Mouse (Mus musculus) layer of hippocampus, adult 2 months (tissue): ENCODE measurements around the gene Bcat2. TPM values are rescaled to one million over a fixed set of nuclear protein-coding genes. Genes with fewer than 3 reads are reported as not detected.

ENCODE experiments used
- DNase-seq, 2 experiments: peaks; one replicate each; pipeline ENCODE4 v3.0.0; 2022; ENCODE audit warnings: low spot score in 2 of 2
- H3K27ac ChIP-seq: fragments of 200-600 bp; 2 replicates; pipeline ENCODE4 v1.8.1; 2022
- H3K4me3 ChIP-seq: fragments of 200-600 bp; 2 replicates; pipeline ENCODE4 v1.8.1; 2022; ENCODE audit warnings: mild to moderate bottlenecking
- CTCF ChIP-seq: fragments of 200-600 bp; conservative IDR thresholded peaks from 2 replicates; pipeline ENCODE4 v1.8.1; 2022; ENCODE audit warnings: antibody characterized with exemption, mild to moderate bottlenecking, moderate library complexity
- total RNA-seq, 2 experiments: library from RNA; stranded (reverse); gene quantifications; 2 replicates each; pipeline ENCODE4 v1.2.3; 2021

Bcat2 gene
- total RNA-seq, 2 experiments from 2014 or later, result 20.6 to 28.2 TPM

GRCm38 (mm10) chr7:45628364-45629294 lies 58.7 kb downstream of the Bcat2 start:
- peak; percentile 70 to 79 for DNase-seq
- TF ChIP-seq CTCF, result peak; percentile 91
- H3K27ac ChIP-seq, result peak overlapping the region; percentile 87
- peak overlapping the region; percentile 64 for H3K4me3 ChIP-seq

DNA sequence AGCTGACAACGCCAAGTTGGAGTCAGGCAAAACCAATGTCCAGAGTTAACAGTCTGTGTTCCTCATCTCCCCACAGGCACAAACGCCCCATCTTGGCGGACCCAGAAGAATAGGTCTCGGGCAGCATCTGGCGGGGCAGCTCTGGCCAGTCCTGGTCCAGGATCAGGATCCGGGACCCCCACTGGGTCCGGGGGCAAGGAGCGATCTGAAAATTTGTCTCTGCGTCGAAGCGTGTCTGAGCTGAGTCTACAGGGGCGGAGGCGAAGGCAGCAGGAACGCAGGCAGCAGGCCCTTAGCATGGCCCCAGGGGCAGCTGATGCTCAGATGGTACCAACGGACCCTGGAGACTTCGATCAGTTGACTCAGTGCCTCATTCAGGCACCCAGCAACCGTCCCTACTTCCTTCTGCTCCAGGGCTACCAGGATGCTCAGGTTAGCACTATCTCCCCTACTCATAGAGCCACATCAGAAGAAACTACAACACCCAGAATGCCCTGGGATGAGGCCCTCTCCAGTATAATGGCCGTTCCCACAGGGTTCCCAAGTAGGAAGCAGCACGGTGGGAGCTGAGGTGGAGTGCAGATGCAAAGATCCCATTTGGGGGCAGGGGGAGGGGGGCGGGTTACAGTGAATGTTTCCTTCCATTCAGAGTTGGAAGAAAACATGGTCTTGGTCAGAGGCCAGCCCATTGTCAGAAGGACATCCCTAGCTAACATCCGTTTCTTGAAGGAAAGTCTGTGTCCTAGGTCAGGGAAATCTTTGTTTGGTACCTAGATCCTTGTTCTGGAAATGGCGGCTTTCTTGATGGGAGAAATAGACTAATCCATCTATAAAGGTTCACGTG lies 60.3 kb downstream of the Bcat2 start:
- DNase-seq, result no peak
- Histone ChIP-seq H3K4me3 (no peak overlapping the region), H3K27ac (no peak overlapping the region)
- TF ChIP-seq CTCF, result no peak

- Histone ChIP-seq H3K4me3 (peak overlapping the region; percentile 36), H3K27ac (peak overlapping the region; percentile 43; the same call in 1 of the 2 replicates)
- peak; percentile 66 for TF ChIP-seq CTCF
- DNase-seq, result no peak
These were observed 62.5 kb downstream of the Bcat2 start for GRCm38 (mm10) chr7:45632499-45632898.

DNA sequence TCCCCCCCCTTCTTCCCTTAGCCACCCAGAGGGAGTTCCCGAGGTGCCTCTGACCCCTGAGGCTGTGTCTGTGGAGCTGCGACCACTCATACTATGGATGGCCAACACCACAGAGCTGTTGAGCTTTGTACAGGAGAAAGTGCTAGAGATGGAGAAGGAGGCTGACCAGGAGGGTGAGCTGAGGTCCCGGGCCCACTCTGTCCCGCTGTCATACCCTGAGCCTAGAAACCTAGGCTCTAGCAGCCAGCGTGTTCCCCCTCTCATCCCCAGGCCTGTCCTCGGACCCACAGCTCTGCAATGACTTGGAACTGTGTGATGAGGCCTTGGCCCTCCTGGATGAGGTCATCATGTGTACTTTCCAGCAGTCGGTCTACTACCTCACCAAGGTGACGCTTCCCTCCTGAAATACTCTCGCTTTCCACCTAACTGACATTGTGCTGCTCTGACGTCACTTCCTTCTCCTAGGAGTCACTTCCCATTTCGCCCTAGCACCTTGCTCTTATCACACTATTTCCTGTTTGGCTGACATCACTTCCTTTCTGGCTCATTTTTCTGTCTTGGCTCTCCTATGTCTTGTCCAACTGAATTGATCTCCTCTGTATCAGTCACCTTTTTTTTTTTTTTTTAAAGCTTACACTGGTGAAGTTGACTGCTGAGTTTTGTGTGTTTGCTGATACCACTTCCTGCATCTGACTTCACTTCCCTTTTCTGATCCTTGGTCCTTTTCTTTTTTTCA lies 65.2 kb downstream of the Bcat2 start:
- DNase-seq, result no peak
- no peak overlapping the region for H3K27ac ChIP-seq
- no peak overlapping the region for H3K4me3 ChIP-seq
- TF ChIP-seq CTCF, result no peak

- TF ChIP-seq CTCF, result no peak
- no peak for DNase-seq
- 0 out of 2 replicates have a peak overlapping the region, but pooled peaks have one; percentile 18 for H3K27ac ChIP-seq
- H3K4me3 ChIP-seq, result no peak overlapping the region
These were observed 66.0 kb downstream of the Bcat2 start for GRCm38 (mm10) chr7:45635711-45636688.

- no peak for TF ChIP-seq CTCF
- Histone ChIP-seq H3K4me3 (peak overlapping the region; percentile 45; the same call in 1 of the 2 replicates), H3K27ac (no peak overlapping the region)
- DNase-seq, result no peak
These were observed 67.8 kb downstream of the Bcat2 start for GRCm38 (mm10) chr7:45637710-45638109.

DNA sequence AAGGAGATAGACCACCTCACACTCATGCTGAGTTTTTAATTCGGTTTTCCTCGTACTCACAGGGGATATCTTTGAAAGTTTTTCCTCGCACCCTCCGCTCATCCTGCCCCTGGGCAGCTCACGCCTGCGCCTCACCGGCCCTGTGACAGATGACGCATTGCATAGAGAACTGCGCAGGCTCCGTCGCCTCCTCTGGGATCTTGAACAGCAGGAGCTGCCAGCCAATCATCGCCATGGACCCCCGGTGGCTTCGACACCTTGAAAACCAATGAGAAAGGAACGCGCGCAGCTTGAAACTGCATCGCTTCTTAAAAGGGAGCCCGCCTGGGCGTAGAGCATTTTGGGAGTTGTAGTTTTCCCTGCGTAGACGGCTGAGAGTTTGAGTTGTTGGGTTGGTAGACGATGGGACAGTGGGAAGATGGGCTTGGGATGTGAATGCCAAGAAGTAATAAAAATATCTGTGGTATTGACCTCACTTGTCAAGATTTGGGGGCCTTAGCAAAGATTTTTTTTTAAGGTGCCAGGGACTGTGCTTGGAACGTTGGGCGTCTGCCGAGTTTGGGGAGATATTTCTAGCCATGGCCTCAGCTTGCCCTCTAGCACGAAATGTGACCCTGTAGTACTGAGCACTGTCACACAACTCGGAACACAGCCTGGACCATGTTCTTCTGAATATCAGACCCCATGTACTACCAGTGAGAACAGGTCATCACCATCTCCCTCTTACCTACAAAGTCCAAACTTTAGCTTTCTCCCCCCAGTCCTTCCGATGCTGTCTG lies 68.9 kb downstream of the Bcat2 start:
- peak; percentile 94 to 98 for DNase-seq
- 0 out of 2 replicates have a peak, but pooled peaks have one; percentile 19 for TF ChIP-seq CTCF
- peak overlapping the region; percentile 63 for H3K27ac ChIP-seq
- peak overlapping the region; percentile 45 for H3K4me3 ChIP-seq

Other genes with a start within 250 kb of the Bcat2 start
- gene Trpm4, start 236.4 kb upstream of the Bcat2 start, total RNA-seq, result 10 to 100 TPM; 12.8 to 16.5 TPM
- under 1 TPM; 0.22 to 0.33 TPM for gene Hrc, start 234.9 kb upstream of the Bcat2 start, total RNA-seq
- gene Ppfia3, start 203.1 kb upstream of the Bcat2 start, total RNA-seq, result 100 to 1,000 TPM; 133 to 138 TPM
- gene Lin7b, start 199.6 kb upstream of the Bcat2 start, total RNA-seq, result 100 to 1,000 TPM; 138 to 146 TPM
- gene Snrnp70, start 174.4 kb upstream of the Bcat2 start, total RNA-seq, result 100 to 1,000 TPM; 456 to 514 TPM
- not detected for gene Kcna7, start 164.5 kb upstream of the Bcat2 start, total RNA-seq
- gene Ntf5, start 156.5 kb upstream of the Bcat2 start, total RNA-seq, result not detected
- gene Lhb, start 149.3 kb upstream of the Bcat2 start, total RNA-seq, result not detected
- gene Gys1, start 135.3 kb upstream of the Bcat2 start, total RNA-seq, result 10 to 100 TPM; 16.1 to 20.3 TPM
- gene Ruvbl2, start 132.1 kb upstream of the Bcat2 start, total RNA-seq, result 10 to 100 TPM; 35.0 to 37.2 TPM
- 100 to 1,000 TPM; 186 to 204 TPM for gene Ftl1, start 110.3 kb upstream of the Bcat2 start, total RNA-seq
- gene Bax, start 103.3 kb upstream of the Bcat2 start, total RNA-seq, result 10 to 100 TPM; 73.2 to 77.6 TPM
- gene Tulp2, start 88.3 kb upstream of the Bcat2 start, total RNA-seq, result not detected
- gene Gm45808, start 83.3 kb upstream of the Bcat2 start, total RNA-seq, result 1 to 10 TPM; 2.1 to 3.1 TPM
- gene Dhdh, start 81.3 kb upstream of the Bcat2 start, total RNA-seq, result 1 to 10 TPM; 4.3 to 4.4 TPM
- 10 to 100 TPM; 97.6 to 98.2 TPM for gene Nucb1, start 59.7 kb upstream of the Bcat2 start, total RNA-seq
- 10 to 100 TPM; 19.0 to 25.8 TPM for gene Ppp1r15a, start 43.9 kb upstream of the Bcat2 start, total RNA-seq
- under 1 TPM; 0.52 to 0.79 TPM for gene Plekha4, start 43.8 kb upstream of the Bcat2 start, total RNA-seq
- gene Hsd17b14, start 15.3 kb upstream of the Bcat2 start, total RNA-seq, result not detected
- not detected for gene Fgf21, start 45.3 kb downstream of the Bcat2 start, total RNA-seq
- not detected for gene Fut1, start 47.1 kb downstream of the Bcat2 start, total RNA-seq
- gene Izumo1, start 51.7 kb downstream of the Bcat2 start, total RNA-seq, result not detected
- 1 to 10 TPM; 6.1 to 7.4 TPM for gene Rasip1, start 57.3 kb downstream of the Bcat2 start, total RNA-seq
- gene Mamstr, start 69.8 kb downstream of the Bcat2 start, total RNA-seq, result 1 to 10 TPM; 1.2 to 4.8 TPM
- under 1 TPM; 0.13 to 0.25 TPM for gene Fut2, start 96.2 kb downstream of the Bcat2 start, total RNA-seq
- 1 to 10 TPM; 6.3 to 9.3 TPM for gene Ntn5, start 113.9 kb downstream of the Bcat2 start, total RNA-seq
- gene Sec1, start 124.2 kb downstream of the Bcat2 start, total RNA-seq, result 1 to 10 TPM; 2.2 to 2.3 TPM
- 100 to 1,000 TPM; 184 to 211 TPM for gene Car11, start 129.7 kb downstream of the Bcat2 start, total RNA-seq
- 10 to 100 TPM; 69.2 to 72.8 TPM for gene Dbp, start 134.9 kb downstream of the Bcat2 start, total RNA-seq
- 100 to 1,000 TPM; 342 to 353 TPM for gene Rpl18, start 145.3 kb downstream of the Bcat2 start, total RNA-seq
- 10 to 100 TPM; 32.3 to 35.8 TPM for gene Sphk2, start 147.8 kb downstream of the Bcat2 start, total RNA-seq
- under 1 TPM; 0.27 to 0.33 TPM for gene Fam83e, start 151.1 kb downstream of the Bcat2 start, total RNA-seq
- not detected for gene Spaca4, start 155.7 kb downstream of the Bcat2 start, total RNA-seq
- 100 to 1,000 TPM; 302 to 329 TPM for gene Lmtk3, start 213.6 kb downstream of the Bcat2 start, total RNA-seq
- 1 to 10 TPM; 7.1 to 9.7 TPM for gene Sult2b1, start 214.5 kb downstream of the Bcat2 start, total RNA-seq
- 100 to 1,000 TPM; 144 to 149 TPM for gene Cyth2, start 244.4 kb downstream of the Bcat2 start, total RNA-seq